Mouse (Mus musculus) kidney, adult 11 months (tissue): ENCODE data around the gene Cops7b.
A peak's percentile ranks its signal among the peaks of the same experiment; 100 is the strongest.

Experiments used
- DNase-seq: peaks from one replicate; pipeline ENCODE4 v3.0.0; 2022

Gene Cops7b

DNA sequence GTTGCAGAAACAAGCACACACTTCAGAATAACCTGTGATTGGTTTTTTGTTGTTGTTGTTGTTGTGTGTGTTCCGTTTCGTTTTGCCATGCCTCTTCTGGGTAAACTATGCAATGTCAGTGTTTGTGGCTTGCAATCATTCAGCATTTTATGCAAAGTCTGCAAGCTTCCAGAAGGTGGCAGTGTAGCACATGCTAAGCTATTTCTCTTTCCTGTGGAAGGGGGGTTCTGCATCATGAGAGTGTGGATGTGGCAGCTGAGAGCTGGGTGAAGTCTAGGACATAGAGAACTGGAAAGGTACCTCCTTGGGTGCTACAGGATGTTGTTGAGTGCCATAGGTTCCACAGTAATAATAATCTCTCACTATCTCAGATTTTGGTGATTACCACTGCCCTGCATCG is 15.8 kb downstream of the Cops7b start:
- no peak for DNase-seq

DNA sequence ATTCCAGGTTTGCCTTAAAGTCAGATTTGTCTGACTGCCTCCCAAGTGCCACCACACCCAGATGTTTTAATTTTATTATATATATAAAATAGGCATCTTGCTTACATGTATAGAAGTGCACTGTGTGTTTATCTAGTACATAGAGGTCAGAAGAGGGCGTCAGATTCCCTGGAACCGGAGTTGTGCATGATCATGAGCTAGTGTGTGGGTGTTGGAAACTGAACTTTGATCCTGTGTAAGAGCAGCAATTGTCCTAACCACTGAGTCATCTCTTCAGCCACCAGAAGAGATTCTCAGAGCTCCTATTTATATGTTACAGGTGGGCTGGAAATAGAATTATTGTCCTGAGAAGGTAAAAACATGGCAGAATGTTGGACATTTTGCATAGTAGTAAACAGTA is 17.4 kb downstream of the Cops7b start:
- DNase-seq = no peak

DNA sequence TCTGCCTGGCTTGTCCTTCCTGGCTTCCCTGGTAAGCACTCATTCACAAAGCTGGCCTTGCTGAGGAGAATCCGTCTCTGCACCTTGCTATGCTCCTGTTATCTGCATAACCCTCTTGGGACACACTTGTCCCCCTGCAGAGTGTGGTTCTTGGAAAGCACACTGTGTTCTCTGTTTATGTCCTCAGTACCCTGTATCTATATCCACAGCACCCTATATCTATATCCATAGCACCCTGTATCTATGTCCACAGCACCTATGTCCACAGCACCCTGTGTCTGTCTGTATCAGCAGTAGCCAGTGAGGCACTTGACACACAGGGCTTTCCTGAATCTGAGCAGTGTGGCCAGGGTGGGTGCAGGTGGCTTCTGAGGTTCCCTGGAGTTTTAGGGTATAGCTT is 28.2 kb downstream of the Cops7b start:
- no peak for DNase-seq

DNA sequence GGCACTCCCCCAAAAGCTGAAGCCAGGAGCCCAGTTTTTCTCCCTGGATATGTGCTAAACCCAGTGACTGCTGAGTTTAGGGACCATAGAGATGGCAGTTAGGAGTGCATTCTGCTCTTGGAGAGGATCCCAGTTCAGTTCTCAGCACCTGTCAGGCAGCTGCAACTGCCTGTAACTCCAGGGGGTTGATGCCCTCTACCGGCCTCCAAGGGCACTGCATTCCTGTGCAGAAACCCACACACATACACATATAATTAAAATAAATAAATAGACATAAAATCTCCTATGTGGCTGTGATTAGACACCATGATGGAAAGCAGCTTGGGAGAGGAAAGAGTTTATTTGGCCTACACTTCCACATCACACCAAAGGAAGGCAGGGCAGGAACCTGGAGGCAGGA is 29.4 kb downstream of the Cops7b start:
- DNase-seq = no peak

DNA sequence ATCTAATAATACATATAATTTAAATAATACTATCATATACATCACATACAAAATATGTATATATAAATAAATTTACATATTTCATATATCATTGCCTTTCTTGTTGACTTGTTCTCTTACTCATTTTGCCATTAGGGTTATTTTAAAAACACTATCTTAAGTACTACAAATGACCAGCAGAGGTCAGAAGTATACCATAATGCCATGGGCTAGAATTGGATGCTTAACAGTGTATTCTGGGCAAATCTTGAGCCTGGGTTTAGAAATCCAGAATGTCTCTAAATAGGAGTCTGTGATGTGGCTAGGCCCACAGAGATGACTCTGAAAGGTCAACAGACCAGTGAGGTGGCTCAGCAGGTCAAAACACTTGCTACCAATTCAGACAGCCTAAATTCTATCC is 31.6 kb downstream of the Cops7b start:
- no peak for DNase-seq

DNA sequence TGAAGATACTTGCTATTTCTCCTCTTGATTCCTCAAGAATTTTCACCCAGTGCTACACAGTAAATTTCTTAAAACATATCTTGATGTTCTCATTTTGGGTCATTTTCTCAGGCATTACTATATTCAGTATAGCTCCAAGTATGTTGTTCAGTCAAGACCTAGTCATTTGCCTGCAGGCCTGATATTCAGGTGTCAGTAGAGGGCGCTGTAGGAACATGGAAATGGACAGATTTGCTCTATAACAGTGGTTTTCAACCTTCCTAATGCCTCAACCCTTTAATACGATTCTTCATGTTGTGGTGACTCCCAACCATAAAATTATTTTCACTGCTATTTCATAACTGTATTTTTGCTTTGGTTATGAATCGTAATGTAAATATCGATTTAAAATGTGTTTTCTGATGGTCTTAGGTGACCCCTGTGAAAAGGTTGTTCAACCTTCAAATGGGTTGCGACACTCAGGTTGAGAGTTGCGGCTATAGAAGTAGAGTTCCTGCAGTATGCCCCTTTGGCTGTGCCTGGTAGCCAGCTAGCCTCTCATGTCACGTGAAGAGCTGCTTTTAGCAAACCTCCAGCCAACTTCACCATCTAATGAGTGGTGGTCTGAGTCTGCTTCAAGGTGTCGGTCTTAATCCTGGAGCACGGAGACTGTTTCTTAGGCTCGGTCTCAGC is 35.9 kb downstream of the Cops7b start:
- DNase-seq = no peak

DNA sequence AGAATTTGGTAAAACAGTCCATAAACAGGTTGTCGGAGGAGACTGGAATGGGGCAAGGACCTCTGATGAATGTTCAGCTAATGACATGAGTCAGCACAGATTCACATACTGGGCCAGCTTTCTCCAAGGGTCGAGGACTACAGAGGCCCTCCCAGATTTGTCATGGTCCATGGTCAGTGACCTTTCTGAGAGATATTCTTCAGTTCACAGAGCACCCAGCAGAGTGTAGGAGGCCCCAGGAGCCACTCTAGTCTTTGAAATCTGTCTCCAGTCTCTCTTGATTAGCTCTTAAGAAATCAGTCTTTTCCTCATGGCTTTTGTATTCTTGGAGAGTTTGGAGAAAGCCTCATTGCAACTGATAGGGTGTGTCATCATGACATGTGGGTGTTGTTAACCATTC is 39.6 kb downstream of the Cops7b start:
- no peak for DNase-seq

DNA sequence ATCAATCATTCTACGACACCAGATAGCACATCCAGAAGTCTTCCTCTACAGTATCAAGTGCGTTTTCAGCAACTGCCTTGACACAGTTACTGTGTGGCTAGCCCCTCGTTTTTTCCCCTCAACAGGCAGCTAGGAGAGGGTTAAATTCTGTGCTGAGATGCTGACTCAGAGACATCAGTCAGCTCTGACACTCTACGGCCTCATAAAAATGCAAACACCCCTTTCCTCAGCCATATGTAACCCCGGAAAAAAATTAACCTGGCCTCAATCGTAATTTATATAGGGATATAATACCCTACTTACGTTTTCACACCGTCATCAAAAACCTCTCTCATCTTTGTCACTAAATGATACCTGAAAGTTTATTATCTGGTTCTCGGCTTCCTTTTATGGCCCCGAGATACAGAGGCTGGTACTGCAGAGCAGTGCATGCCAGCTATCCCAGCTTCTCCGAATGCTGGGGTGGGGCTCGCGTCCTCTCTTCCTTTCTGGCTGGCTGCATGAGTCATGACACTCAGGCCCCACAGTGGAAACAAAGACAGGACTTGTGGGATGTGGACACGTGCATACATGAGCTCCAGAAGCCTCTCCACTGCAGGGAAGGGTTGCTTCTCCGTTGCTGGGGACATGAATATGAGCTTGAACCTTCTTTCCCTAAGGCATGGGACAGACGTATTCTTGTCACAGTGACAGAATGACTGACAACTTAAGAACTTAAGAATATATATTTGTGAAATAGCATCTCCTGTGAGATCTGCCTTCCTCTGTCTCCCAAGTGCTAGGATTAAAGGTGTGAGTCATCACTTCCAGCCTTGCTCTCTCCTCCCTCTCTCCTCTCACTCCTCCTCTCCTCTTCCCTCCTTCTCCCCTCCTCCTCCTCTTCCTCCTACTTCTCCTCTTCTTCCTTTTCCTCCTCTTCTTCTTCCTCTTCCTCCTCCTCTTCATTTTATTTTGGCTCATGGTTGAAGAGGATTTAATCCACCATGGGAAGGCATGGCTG is 40.6 kb downstream of the Cops7b start:
- no peak for DNase-seq

DNA sequence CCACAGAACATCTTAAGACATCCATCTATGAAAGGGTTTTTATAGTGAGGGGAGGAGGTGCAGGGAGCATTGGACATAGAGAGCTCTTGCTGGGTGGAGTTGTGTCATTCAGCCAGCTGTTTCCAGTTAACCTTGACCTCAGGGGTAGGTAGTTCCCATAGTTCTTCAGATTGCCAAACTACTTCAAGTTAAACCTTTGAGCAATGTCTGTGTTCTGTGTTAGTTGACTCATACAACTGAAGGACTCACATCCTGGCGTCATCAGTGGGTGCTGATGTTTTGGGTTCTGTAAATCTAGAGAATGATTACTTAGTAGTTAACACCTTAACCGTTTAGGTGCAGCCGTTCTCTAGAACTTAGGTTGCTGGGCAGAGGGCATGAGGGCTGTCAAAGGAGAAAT is 45.6 kb downstream of the Cops7b start:
- DNase-seq = peak; percentile 18

DNA sequence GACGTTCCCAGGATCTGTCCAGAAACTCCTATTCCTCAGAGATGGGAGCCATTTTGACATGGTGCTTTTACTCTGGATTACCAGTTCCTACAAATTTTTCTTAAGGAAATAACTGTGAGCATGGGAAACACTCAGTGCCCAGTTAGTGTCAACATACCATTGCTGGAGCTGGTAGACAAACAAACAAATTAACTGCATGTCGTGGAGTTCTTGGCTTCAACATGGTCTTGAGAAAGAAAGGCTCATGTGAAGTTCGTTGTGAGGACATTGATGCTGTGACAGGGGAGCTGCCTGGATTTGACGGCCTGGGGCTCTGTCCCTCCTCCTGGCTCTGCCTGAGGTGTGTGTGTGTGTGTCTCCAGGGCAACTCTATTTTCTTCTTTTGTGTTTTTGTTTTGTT is 47.2 kb downstream of the Cops7b start:
- DNase-seq = no peak

DNA sequence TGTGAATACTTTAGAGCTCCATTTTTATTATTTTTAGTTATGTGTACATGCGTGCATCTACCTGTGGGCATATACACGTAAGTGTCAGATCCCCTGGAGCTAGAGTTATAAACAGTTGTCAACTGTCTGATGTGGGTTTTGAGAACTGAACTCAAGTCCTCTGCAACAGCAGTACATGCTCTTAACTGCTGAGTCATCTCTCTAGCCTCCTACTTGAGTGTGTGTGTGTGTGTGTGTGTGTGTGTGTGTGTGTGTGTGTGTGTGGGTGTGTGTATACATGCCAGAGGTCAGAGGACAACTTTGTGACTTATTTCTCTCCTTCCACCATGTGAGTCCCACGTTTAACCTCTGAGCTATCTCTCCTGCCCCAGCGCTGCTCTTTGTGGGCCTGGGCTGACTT is 47.8 kb downstream of the Cops7b start:
- DNase-seq = no peak

DNA sequence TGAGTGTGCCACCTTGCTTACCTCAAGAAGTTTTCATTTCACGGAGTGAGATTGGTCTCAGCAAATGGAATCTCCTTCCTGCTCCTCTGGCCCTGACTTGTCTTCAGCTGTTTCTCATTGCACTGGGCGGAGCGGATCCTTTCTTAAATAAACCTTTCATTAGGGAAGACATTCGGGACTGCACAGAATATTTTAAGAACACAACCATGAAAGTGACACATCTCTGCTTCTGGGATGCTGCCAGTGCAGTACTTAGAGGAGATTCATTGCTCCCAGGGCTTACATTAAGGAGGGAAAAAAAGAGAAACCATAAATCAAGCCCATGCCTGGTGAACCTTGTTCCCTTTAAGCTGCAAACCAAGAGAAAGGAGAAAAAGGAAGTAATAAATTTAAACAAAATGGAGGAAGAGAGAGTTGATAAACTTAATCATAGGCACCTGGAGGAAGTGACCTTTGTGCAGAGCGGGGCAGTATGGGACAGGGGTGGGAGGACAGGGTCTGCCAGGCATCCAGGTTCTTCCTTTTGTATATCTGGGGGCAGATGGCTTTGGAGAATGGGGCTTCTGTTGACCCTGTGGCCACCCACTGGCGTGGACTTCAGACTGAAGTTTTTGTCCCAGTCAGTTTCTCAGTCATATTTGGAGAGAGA is 50.2 kb downstream of the Cops7b start:
- no peak for DNase-seq

DNA sequence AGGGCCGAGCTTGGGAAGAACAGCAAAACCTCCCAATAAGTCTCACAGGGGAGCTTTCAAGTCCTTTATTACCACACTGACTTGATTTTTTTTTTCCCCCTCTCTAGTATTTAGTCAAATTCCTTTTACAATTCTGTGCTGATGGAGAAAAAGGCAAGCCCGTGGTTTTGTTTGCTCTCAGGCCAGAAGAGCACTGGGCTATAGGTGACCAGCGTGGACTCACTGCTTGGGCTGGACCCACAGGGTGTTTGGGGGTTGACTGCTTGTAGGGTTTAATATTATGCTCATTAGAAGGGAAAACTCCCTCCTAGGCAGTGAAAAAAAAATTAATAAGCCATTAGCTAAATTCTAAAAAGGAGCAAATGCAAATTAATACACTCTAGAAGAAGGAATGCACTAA is 50.7 kb downstream of the Cops7b start:
- no peak for DNase-seq

DNA sequence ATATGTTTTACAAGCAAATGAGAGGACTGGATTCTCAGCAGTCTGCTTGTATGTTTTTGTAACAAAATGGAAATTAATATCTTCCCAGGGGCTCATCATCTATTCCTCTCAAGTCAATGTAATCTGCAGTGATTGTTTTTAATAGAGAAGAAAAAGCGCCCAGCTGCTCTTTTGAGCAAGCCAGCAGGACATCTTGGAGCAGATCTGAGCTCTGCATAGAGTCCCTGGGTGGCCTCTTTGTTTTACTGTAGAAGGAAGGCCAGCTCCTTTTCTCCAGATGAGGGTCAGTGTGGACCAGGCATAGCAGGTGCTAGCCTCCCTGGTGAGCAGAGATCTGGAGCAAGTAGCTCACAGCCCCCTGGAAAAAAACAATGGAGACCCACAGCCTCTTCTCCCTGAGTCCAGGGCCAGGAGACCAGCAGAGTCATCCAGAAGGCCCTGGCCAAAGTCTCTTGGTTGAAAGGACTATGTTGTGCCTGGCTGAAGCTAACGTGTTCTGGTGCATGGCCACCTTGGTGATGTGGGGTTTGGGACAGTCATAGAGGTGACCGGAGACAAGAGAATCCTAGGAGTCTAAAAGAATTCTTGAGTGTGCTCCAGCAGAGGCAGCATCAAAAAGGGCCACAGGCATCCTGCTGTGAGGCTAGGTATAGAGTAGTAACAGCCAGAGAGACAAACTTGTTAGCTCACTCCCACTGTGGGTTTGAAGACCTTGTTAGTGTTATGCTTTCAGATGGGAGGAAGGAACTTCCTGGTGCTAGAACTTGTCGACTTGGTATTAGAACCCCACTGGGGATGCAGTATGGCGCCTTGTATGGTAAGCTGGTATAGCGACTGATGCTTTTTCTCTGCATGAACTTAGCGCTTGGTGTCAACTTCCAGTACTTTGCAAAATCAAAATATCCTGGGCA is 51.4 kb downstream of the Cops7b start:
- DNase-seq = no peak

DNA sequence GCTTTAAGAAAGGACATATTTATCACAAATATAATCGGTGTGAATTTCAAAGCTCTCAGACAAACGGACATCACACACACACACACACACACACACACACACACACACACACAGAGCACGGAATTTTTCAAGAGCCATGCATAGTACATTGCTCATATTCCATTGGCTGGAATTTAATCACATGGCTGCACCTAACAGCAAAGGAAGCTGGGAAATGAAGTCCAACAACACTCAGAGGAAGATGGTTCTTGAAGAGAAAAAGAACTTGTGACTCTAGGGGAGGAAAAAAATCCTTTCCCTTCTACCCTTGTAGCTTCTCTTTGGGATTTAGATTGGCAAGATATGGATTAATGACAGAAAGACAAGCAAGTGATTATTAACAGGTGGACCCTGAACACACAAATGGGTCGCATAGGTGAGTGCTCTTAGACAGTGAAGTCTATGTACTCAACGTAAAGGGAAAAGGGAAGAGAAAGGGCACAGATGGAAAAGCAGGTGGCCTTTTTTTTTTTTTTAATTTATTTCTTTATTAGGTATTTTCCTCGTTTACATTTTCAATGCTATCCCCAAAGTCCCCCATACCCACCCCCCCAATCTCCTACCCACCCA is 52.2 kb downstream of the Cops7b start:
- no peak for DNase-seq

DNA sequence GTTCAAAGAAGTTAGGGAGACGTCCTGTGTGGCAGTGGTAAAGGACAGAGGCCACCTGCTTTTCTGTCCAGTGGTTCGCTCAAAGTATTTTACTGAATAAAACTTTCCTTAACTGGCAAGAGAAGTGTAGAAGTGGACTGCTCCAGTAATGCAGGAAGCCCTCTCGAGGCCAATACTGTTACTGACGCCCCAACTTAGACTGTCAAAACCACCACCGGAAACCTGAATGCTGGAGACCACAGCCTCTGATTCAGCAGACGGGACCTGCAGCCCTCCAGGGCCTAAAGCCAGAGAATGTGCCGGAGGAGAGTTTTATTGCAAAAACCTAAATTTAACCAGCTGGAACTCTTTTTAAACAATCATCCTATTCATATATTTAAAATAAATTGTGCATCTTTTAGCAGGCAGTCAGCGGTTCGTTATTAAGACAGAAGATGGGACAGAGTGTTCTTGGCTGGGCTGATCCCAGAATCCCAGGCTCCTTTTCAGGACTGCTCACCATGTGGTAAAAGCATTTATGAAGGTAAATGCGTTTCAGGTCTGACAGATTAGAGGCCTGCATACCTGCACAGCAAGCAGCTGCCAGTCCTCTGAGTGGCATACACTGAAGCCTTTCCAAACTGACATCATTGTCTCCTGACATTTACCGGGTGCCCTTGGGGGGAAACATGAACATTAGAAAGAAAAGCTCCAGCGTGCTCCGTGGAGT is 60.6 kb downstream of the Cops7b start:
- no peak for DNase-seq

DNA sequence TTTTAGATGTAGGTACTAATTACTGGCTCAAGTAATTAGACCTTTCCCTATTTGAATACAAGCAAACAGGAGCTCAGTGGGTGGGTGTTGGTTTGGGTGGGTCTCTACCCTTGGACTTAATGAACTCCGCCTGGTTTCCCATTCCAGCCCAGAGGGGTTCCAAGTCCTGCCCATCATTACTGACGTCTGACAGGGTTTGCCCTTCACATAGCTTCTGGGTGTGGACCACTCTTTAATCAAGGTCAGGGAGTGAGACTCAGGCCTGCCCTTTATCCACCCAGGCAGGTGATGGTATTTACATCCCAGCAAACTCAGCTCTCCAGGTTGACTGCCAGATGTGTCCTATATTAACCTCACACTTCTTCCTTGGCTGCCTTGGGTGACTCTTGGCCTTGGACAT is 64.8 kb downstream of the Cops7b start:
- DNase-seq = no peak

DNA sequence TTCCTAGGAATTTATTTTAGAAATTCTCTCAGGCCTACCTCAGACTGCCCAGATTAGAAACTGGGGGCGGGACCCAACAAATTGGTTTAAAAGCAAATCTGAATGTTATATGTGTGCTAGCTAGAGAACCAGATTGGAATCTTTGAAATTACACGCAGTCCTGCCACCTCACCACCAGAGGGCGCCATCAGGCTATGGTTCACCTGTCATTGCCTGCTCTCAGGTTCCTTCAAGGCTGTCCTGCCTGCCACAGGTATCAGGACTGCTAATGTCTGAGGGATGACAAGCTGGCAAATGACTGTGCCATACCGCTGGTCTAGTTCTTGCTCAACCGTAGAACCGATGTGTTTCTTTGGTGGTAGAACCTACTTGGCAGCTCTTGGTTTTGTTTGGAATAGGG is 67.6 kb downstream of the Cops7b start:
- peak; percentile 21 for DNase-seq

DNA sequence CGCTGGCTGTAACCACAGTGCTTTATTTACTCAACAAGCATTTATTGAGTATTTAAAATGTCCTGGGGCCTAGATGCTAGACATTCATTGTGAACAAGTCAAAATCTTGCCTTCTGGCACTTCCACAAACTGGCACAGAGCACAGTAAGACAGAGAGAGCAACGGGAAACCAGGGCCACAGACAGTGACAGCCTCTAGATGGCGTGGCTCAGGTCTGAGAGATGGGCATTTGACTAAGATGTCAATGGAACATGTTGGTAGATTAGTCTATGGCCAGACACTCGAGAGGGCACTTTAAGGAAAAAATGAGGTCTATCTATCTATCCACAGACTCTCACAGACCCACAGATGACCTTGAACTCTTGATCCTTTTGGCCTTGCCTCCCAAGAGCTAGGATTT is 70.0 kb downstream of the Cops7b start:
- DNase-seq = no peak

DNA sequence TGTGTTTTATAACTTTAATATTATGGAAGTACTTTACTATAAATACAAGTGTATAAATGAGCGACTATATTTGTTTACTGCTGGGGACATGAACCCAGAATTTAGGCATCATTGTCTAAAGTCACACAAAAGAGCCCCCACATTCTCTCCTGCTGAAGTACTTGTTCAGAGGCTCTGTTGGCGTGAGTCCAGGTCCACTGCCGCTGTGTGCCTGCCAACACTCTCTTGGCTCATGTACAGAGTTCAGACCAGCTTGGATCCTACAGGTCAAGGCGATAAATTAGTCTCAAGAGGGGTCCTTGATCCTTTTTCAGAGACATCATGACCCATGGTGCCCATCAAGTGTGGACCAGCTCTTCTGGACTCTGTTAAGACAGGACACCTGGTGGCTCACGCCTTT is 74.4 kb downstream of the Cops7b start:
- peak; percentile 17 for DNase-seq
